Mouse (Mus musculus): ENCODE measurements around the gene Gucd1.
"Not testable (repeated sequence)": the region's sequence is repeated elsewhere in the genome, so short reads cannot be mapped to it uniquely, and the experiment has no call there.

Gucd1 gene

DNA sequence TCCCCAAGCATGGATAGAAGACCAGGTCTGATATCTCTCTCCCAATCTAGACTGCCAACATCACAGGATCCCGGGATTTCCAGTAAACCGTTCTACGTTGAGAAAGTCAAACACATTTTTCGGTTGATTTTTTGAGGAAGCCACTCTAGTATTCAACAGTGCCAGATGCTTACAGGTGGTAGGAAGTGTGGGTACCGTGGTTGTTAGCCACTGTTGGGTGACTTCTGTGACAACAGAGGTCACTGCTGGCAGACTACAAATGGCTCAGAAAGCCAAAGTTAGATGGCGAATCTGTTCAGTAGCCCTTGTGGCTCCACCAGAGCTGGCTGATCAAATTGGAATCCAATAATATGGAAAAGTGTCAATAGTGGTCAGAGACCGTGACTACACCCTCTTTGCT lies 14.1 kb downstream of the Gucd1 start:
- DNase-seq (ENCODE audit: low read depth): no peak

GRCm38 (mm10) chr10:75501641-75502040 lies 16.1 kb downstream of the Gucd1 start:
- DNase-seq (ENCODE audit: low read depth): no peak

GRCm38 (mm10) chr10:75500345-75500744 lies 17.4 kb downstream of the Gucd1 start:
- no peak for DNase-seq (ENCODE audit: low read depth)

DNA sequence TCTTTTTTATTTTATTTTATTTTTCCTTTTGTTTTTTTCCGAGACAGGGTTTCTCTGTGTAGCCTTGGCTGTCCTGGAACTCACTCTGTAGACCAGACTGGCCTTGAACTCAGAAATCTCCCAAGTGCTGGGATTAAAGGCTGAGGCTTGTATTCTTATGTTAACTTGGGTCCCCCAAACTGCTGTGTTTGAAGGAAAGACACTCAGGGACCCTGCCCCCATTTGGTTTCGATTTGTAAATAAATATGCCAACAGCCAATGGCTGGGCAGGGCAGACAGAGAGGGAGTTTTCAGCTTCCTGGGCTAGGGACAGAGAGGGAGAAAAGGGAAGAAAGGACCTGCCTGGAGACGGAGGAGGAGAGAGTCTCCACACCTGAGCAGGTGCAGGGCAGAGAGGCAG lies 18.0 kb downstream of the Gucd1 start:
- DNase-seq (ENCODE audit: low read depth): no peak

DNA sequence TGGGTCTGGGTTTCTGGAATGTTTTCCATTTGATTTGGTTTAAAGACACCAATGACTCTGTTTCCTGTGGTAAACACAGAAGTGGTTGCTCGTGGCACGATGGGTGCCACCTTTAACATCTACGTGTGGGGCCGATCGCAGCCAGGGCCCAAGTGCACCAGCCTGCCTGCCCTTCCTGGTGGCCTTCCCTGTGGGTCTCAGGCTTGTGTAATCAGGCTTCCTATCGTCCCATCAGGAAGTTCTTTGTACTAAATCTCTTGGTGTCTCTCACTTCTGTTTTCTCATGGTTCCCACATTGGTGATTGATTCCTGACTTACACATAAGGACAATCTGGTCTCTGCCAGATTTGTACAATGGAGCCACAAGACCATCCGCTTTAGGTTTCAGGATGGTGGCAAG lies 18.6 kb downstream of the Gucd1 start:
- not testable (repeated sequence) for DNase-seq (ENCODE audit: low read depth)

DNA sequence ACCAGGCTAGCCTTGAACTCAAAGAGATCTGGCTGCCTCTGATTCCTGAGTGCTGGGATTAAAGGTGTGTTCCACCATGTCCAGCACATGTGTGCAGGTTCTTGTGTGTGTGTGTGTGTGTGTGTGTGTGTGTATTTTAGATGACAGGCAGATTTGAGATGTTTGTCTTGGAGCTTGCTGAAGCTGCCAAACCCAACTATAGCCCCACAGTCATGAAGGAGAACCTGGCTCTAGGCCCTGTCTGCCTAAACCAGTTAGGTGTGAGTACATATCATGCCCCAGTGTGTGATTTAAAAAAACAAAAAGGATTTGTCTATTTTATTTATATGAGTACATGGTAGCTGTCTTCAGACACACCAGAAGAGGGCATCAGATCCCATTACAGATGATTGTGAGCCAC lies 21.9 kb downstream of the Gucd1 start:
- DNase-seq (ENCODE audit: low read depth): no peak

DNA sequence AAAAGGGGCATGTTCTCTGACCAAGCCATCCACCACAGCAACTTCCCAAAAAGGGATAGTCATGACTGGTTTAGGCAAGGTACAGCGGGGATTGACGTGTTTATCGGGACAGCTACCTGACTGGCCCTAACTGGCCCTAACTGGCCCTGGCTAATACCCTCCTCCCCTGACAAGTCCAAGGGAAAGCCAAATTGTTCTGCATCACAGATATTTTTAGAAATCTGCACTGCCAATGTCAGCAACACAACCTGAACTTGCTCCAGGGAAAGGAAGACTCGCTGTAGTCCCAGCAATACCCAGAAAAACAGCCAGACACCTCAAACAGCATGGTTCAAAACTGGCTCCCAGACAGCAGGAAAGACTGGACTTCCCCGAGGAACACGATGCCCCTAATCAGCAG lies 22.5 kb downstream of the Gucd1 start:
- DNase-seq (ENCODE audit: low read depth): no peak

- DNase-seq (ENCODE audit: low read depth): peak; percentile 60
Observed at GRCm38 (mm10) chr10:75491936-75492262, 25.9 kb downstream of the Gucd1 start.

GRCm38 (mm10) chr10:75491234-75491935 lies 26.4 kb downstream of the Gucd1 start:
- DNase-seq (ENCODE audit: low read depth): no peak

DNA sequence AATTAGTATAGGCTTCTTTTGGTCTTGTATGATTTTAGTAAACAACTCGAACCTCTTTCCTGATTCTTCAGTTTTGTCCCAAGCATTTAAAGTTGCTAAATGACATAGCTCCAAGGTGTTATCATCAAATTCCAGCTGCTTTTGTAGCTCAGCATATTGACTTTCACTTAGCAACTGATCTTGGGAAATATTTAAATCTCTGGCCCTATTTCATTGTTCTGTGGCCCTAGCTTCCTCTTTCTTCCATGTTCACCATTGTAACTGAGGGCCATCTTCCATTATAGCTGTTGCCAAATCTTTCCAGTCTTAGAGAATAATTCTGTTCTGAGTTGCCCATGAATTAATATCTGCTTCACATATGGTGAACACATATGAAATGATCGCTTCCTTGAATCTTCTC lies 27.0 kb downstream of the Gucd1 start:
- no peak for DNase-seq (ENCODE audit: low read depth)

DNA sequence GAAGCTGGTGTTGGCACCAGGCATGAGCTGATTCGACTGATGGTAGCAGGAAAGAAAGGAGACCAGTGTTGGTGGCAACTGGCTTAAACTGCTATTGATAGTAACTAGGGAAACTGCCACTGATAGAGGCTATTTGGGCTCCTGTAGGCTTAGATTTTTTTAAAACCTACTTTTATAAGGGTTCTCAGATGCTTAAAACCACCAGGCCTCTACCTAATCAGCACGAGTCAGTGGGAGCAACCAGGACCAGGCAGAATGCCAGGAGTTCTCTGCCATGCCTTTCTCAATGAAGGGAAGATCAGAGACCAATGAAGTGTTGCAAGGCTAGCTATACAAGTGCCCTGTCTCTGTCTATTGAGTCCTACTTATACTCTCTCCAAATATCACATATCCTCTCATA lies 28.2 kb downstream of the Gucd1 start:
- no peak for DNase-seq (ENCODE audit: low read depth)

GRCm38 (mm10) chr10:75487131-75487530 lies 30.6 kb downstream of the Gucd1 start:
- no peak for DNase-seq (ENCODE audit: low read depth)

- DNase-seq (ENCODE audit: low read depth): peak; percentile 87
Observed at GRCm38 (mm10) chr10:75486086-75486979, 31.4 kb downstream of the Gucd1 start.

- DNase-seq (ENCODE audit: low read depth): no peak
Observed at GRCm38 (mm10) chr10:75484767-75485166, 33.0 kb downstream of the Gucd1 start.

- DNase-seq (ENCODE audit: low read depth): no peak
Observed at GRCm38 (mm10) chr10:75484066-75484465, 33.7 kb downstream of the Gucd1 start.

DNA sequence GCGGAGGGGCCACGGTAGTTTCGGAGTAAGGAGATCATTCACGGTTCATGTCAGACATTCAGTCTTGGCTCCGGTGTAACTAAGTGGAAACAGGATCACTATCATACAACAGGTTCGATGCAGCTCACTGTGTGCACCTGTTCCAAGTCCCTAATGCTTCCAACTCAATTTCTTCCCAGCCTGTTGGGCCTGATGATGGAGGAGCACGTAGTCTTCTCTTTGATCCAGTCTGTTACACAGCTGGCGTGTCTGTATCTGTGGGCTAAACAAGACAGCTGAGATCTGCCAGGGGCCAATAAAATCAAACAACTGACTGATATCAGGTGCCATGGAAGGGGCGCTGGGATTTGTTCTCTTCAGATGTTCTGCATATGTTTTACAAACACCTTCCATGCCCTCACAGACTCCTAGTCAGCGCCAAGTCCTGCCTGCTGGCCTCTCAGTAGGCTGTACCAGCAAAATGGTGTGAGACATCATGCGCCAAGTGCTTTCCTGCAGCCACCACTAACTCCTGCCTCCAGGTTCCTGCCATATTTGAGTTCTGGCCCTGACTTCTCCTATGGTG lies 34.8 kb downstream of the Gucd1 start:
- DNase-seq (ENCODE audit: low read depth): no peak

DNA sequence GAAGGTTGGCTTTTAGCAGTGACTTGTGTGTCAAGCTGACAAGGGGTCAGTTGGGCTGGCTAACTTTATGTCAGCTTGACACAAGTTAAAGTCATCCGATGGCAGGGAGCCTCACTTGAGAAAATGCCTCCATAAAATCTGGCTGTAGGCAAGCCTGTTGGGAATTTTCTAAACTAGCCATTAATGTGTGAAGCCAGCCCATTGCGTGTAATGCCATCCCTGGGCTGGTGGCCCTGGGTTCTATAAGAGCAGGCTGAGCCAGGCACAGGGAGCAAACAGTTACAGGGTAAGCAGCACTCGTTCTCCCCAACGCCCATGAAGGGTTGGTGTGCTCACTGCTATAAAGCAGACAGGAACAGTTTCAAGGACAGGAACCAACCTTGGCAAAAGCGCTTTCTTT lies 35.5 kb downstream of the Gucd1 start:
- no peak for DNase-seq (ENCODE audit: low read depth)

- DNase-seq (ENCODE audit: low read depth): no peak
Observed at GRCm38 (mm10) chr10:75481703-75482102, 36.1 kb downstream of the Gucd1 start.

DNA sequence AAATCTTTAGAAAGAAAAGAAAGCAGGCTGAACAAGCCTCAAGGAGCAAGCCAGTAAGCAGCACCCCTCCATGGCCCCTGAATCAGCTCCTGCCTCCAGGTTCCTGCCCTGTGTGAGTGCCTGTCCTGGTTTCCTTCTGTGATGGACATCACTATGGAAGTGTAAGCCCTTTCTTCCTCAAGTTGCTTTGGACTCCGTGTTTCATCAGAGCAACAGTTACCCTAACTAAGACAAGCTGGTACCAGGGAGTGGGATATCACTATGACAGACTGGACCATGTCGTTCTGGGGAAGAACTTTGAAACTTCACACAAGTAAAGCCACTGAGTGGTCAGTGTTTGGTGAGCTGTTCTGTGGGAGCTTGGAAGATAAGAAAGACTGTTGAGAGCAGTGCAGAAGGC lies 37.8 kb downstream of the Gucd1 start:
- DNase-seq (ENCODE audit: low read depth): no peak

DNA sequence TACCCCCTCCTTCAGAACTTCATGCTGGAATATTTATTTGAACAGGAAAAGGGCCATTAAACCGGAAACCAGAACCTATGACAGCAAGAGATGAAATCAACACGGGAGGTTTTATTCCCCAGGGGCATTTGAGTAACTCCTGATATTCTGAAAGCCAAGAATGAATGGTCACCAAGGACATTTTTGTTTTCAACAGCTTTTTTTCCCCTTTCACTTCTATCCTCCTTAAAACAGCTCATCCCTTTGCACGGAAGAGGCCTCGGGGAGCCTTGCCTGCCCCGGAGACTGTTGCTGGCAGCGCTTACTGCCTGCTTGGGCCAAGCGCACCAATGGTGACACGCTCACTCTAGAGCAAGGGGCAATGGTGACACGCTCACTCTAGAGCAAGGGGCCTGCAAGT lies 40.7 kb downstream of the Gucd1 start:
- DNase-seq (ENCODE audit: low read depth): no peak

DNA sequence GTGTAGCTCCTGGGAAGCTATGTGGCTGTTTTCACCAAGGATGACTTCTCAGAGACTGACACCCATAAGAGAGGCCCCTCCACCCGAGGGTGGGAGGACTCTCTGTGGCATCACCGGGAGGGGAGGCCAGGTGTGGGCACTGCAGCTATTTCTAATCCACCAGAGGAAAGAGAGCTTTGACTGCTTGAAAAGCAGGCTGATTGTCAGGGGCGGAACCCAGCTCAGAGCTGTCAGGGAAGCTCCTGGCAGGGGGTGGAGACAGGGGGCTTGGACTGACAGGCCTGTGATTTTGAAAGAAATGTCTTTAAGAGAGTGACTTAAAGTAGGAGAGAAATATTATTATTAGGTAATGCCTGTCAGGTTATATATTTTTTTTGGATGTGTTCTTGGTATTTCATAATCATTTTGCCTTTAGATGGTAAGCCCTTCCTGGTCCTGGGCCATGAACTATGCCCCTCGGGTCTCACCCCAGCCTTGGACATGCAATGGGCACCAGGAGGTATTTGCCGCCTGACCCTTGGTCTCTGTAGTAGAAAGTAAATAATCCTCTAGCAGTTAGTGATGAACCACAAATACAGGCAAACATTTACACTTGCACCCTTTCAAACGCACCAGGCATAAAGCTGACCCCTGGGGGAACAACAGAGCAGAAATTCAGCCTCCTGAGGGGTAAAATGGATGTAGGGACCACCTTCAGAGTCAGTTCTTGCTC lies 42.5 kb downstream of the Gucd1 start:
- not testable (repeated sequence) for DNase-seq (ENCODE audit: low read depth)

DNA sequence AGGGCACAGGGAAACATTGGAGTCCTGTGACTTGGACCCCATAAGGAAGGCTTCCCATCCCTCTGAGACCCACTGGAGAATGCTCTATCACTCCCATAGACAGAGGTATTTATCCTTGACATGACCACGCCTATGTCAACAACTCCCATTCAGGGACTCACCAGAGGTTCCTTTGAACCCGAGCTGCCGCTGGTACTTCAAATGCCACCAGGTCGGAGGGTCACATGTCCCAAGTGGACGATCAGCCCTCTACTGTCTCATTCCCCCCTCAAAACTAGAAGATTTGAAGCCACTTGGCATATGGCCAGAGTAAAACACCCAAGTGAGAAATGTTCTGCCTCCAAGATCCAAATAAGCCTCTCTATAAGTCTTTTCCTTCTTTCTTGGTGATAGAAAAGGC lies 43.2 kb downstream of the Gucd1 start:
- no peak for DNase-seq (ENCODE audit: low read depth)

DNA sequence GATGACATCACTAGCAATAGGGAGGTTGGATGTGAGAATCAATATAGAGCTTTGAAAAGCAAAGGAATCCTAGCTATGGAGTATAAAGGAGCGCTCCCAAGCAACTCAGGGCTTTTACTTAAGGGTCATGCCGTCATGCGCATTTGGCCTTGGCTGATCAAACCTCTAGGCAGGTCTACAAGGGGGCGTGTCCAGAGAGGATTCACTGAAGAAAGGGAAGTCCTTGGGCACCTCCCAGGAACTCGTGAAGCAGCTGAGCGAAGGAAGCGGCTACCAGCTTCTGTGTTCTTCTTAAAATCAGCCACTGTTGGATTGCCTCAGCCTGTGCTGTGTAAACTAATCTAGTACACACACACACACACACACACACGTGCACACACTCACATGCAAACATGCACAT lies 44.4 kb downstream of the Gucd1 start:
- no peak for DNase-seq (ENCODE audit: low read depth)

Measured in naive thymus-derived CD4-positive, alpha-beta T cell, adult 2 months (primary cell).